31 mouse cellular contexts compared by ENCODE assay signal in genomic region chr5:14539346-14539745, GRCm38 (mm10). TPM values are rescaled to one million over a fixed set of nuclear protein-coding genes. Genes with fewer than 3 reads are reported as not detected.
DNase-seq lines count a peak whose midpoint lies in the region; ATAC-seq and TF ChIP-seq lines count a peak whose summit lies in the region.
"Had no signal": no experiment of that assay in that cellular context is flagged by ENCODE, and none has a peak within 500 bp of the region (broad histone marks: within the 10 kb centered on the region; RNA-seq: fewer than 3 reads in every experiment).

No protein-coding gene starts in this region.

- H3K27ac ChIP-seq in kidney, embryonic 14.5 days (ENCODE audit: low read depth, low read length): no peak overlapping the region
- no peak overlapping the region for H3K27ac ChIP-seq in intestine, postnatal 0 days (ENCODE audit: low read depth, low read length)
- H3K27ac ChIP-seq: embryonic facial prominence, embryonic 12.5 days; limb, embryonic 10.5 days; limb, embryonic 15.5 days; liver, embryonic 13.5 days; macrophage; neural tube, embryonic 15.5 days had no signal

- no peak overlapping the region for H3K9ac ChIP-seq in kidney, embryonic 14.5 days (ENCODE audit: low read depth, low read length)
- H3K9ac ChIP-seq in intestine, postnatal 0 days (ENCODE audit: low read depth, low read length): no peak overlapping the region
- H3K9ac ChIP-seq: embryonic facial prominence, embryonic 12.5 days; heart, embryonic 12.5 days; limb, embryonic 15.5 days; liver, embryonic 13.5 days; neural tube, embryonic 15.5 days had no signal

- DNase-seq in kidney, adult 18-20 months: no peak
- DNase-seq in cerebellum, adult 18-20 months: peak; percentile 71 to 73
- peak; percentile 41 to 60 for DNase-seq in cerebellum, postnatal 10 days
- no peak for DNase-seq in right cerebral cortex, postnatal 14 days
- DNase-seq in heart, postnatal 10 days: no peak
- DNase-seq: adrenal gland, adult 2 months; adrenal gland, postnatal 36 days; embryo, embryonic 11 days; gastrocnemius, postnatal 14 days; heart, adult 11 months; kidney, adult 8-10 months; kidney, postnatal 10 days; layer of hippocampus, postnatal 36 days; liver, embryonic 13.5 days; lung, adult 18-20 months; midbrain, embryonic 14.5 days; retina, postnatal 1 day; right cerebral cortex, postnatal 25 days; thymus, postnatal 14 days had no signal

- ATAC-seq in kidney, embryonic 14.5 days (ENCODE audit: low FRiP score, low TSS enrichment): 0 out of 2 replicates have a peak, but pooled peaks have one; percentile 12
- ATAC-seq in intestine, postnatal 0 days: no peak
- ATAC-seq: activated CD4-positive, CD25-positive, alpha-beta regulatory T cell, adult 4 months; CD4-positive, CD25-positive, alpha-beta regulatory T cell, adult 4 months; forebrain, embryonic 14.5 days; lung, postnatal 0 days had no signal

- H3K4me3 ChIP-seq in kidney, embryonic 14.5 days (ENCODE audit: low read length): no peak overlapping the region
- no peak overlapping the region for H3K4me3 ChIP-seq in intestine, postnatal 0 days (ENCODE audit: low read depth, low read length)
- H3K4me3 ChIP-seq: embryonic facial prominence, embryonic 12.5 days; heart, embryonic 12.5 days; limb, embryonic 10.5 days; limb, embryonic 15.5 days; liver, embryonic 13.5 days; neural tube, embryonic 15.5 days had no signal

- H3K4me1 ChIP-seq in kidney, embryonic 14.5 days (ENCODE audit: control insufficient read depth, insufficient read depth, low read length): no peaks in the 10 kb centered on the region
- H3K4me1 ChIP-seq in intestine, postnatal 0 days (replicated peaks; ENCODE audit: control insufficient read depth, insufficient read depth, low read length): no peaks in the 10 kb centered on the region
- H3K4me1 ChIP-seq: embryonic facial prominence, embryonic 12.5 days; heart, embryonic 12.5 days; limb, embryonic 10.5 days; limb, embryonic 15.5 days; liver, embryonic 13.5 days had no signal

- no peaks in the 10 kb centered on the region for H3K36me3 ChIP-seq in kidney, embryonic 14.5 days (ENCODE audit: control insufficient read depth, insufficient read depth, low read length)
- no peaks in the 10 kb centered on the region for H3K36me3 ChIP-seq in intestine, postnatal 0 days (ENCODE audit: control insufficient read depth, insufficient read depth)
- H3K36me3 ChIP-seq: embryonic facial prominence, embryonic 12.5 days; heart, embryonic 12.5 days; limb, embryonic 10.5 days; limb, embryonic 15.5 days; liver, embryonic 13.5 days had no signal

- no peaks in the 10 kb centered on the region for H3K27me3 ChIP-seq in kidney, embryonic 14.5 days (ENCODE audit: control insufficient read depth, insufficient read depth, low read length)
- no peaks in the 10 kb centered on the region for H3K27me3 ChIP-seq in intestine, postnatal 0 days (replicated peaks; ENCODE audit: control insufficient read depth, insufficient read depth, low read length)
- H3K27me3 ChIP-seq: embryonic facial prominence, embryonic 12.5 days; heart, embryonic 12.5 days; limb, embryonic 15.5 days; liver, embryonic 13.5 days; neural tube, embryonic 15.5 days had no signal

- TF ChIP-seq CTCF in intestine, postnatal 0 days (IDR thresholded peaks at IDR 0.05; ENCODE audit: low read depth): no peak

- H3K4me2 ChIP-seq in kidney, embryonic 14.5 days (replicated peaks; ENCODE audit: low read depth, low read length): no peak overlapping the region
- no peak overlapping the region for H3K4me2 ChIP-seq in intestine, postnatal 0 days (replicated peaks; ENCODE audit: low read depth)
- H3K4me2 ChIP-seq: embryonic facial prominence, embryonic 12.5 days; heart, embryonic 12.5 days; limb, embryonic 15.5 days; liver, embryonic 13.5 days; neural tube, embryonic 15.5 days had no signal

- 69% methylated on average over 6 of the region's 6 CpGs for WGBS in kidney, embryonic 14.5 days
- WGBS in intestine, postnatal 0 days: 83% methylated on average over 6 of the region's 6 CpGs

- no peaks in the 10 kb centered on the region for H3K9me3 ChIP-seq in kidney, embryonic 14.5 days (ENCODE audit: control insufficient read depth, low read length)
- H3K9me3 ChIP-seq in intestine, postnatal 0 days (ENCODE audit: control insufficient read depth): no peaks in the 10 kb centered on the region
- H3K9me3 ChIP-seq: embryonic facial prominence, embryonic 12.5 days; heart, embryonic 12.5 days; limb, embryonic 10.5 days; limb, embryonic 15.5 days; liver, embryonic 13.5 days; neural tube, embryonic 15.5 days had no signal

- intact Hi-C loops in heart, postnatal 10 days (cut with DNase I): no loop called here

RNA-seq across cellular contexts. Expression of gene Pclo, which starts 24.6 kb away (rescaled TPM):
- 1.3 and 1.7 TPM in 2 replicates for polyA plus RNA-seq in kidney, embryonic 14.5 days (2014; fragmentation: Nextera tagmentation; extraction: Ambion mirVana)
- 0.23 and 0.34 TPM in 2 replicates for polyA plus RNA-seq in intestine, postnatal 0 days (2015; fragmentation: Nextera tagmentation; extraction: Ambion mirVana)
- under 1 TPM; 0.26 to 0.35 TPM for total RNA-seq in heart, postnatal 10 days (2021)
- polyA plus RNA-seq: CD4-positive, CD25-positive, alpha-beta regulatory T cell, adult 4 months; macrophage had no signal

Comparison
In these comparisons a context has a peak if more than half of its experiments do, and no peak if none do; other contexts are left out.
1. DNase-seq: peak in cerebellum, adult 18-20 months (2 of 2) and cerebellum, postnatal 10 days (2 of 2); none in kidney, adult 18-20 months (single experiment), right cerebral cortex, postnatal 14 days (single experiment) and heart, postnatal 10 days (0 of 2).